Mouse (Mus musculus): ENCODE measurements at regions not wholly inside any gene's neighbourhood (a gene's known extent, or its start where the extent isn't known, plus 50 kb on each side); places are given as distances from the start of the nearest gene placed in this dataset.

GRCm38 (mm10) chr3:34239978-34240377, 158.9 kb upstream of the Dnajc19 start:
- TF ChIP-seq CTCF (IDR thresholded peaks at IDR 0.05; ENCODE audit: low read depth, low read length) (no peak), POLR2A (IDR thresholded peaks at IDR 0.05; ENCODE audit: insufficient read depth, low read length) (no peak)

All from ES-Bruce4 (cell line).